Mouse (Mus musculus) bone marrow macrophage, adult 2 months (primary cell): ENCODE measurements at regions not wholly inside any gene's neighbourhood (a gene's known extent, or its start where the extent isn't known, plus 50 kb on each side); places are given as distances from the start of the nearest gene placed in this dataset.

ENCODE experiments used
- CTCF ChIP-seq: IDR thresholded peaks from 2 replicates; pipeline ENCODE4 v1.5.1; 2012; ENCODE audit warnings: low read depth, mild to moderate bottlenecking, low read length, moderate library complexity
- POLR2A ChIP-seq: IDR thresholded peaks from 2 replicates; pipeline ENCODE4 v1.6.1; 2012; ENCODE audit warnings: mild to moderate bottlenecking, low read depth, low read length, borderline replicate concordance

- TF ChIP-seq CTCF (no peak), POLR2A (no peak)
These were observed 57.0 kb upstream of the Kdm7a start for GRCm38 (mm10) chr6:39263615-39264014.
